Mouse (Mus musculus) forebrain, embryonic 11.5 days (tissue): ENCODE results near the gene Gstk1. TPM values are rescaled to one million over a fixed set of nuclear protein-coding genes. Genes with fewer than 3 reads are reported as not detected.

Source experiments
- ATAC-seq: fragments of 200-750 bp; cut with Nextera tagmentation; replicated peaks from 2 replicates; pipeline ENCODE4 v1.8.0; 2017; ENCODE audit warnings: moderate TSS enrichment; ENCODE audit not compliant: low FRiP score
- DNase-seq: peaks from one replicate; pipeline ENCODE4 v3.0.0-alpha.2; 2017; ENCODE audit warnings: low spot score
- H3K27ac ChIP-seq: fragments of 300-500 bp; sonication (generic); 2 replicates; pipeline ENCODE4 v1.5.1; 2014; ENCODE audit warnings: low read depth, low read length
- H3K27me3 ChIP-seq: fragments of 300-500 bp; sonication (generic); 2 replicates; pipeline ENCODE4 v1.6.1; 2014; ENCODE audit warnings: mild to moderate bottlenecking, low read length, mixed read lengths; ENCODE audit not compliant: control insufficient read depth, insufficient read depth
- H3K36me3 ChIP-seq: fragments of 300-500 bp; sonication (generic); 2 replicates; pipeline ENCODE4 v1.6.1; 2014; ENCODE audit warnings: mild to moderate bottlenecking, low read length, moderate library complexity, mixed read lengths; ENCODE audit not compliant: control insufficient read depth, insufficient read depth
- H3K4me1 ChIP-seq: fragments of 300-500 bp; sonication (generic); replicated peaks from 2 replicates; pipeline ENCODE4 v1.6.1; 2014; ENCODE audit warnings: low read length, mixed read lengths; ENCODE audit not compliant: control insufficient read depth, insufficient read depth
- H3K4me2 ChIP-seq: fragments of 300-500 bp; sonication (generic); 2 replicates; pipeline ENCODE4 v1.6.1; 2014; ENCODE audit warnings: low read depth, mild to moderate bottlenecking, low read length, moderate library complexity, mixed read lengths; ENCODE audit not compliant: severe bottlenecking
- H3K4me3 ChIP-seq: fragments of 300-500 bp; sonication (generic); 2 replicates; pipeline ENCODE4 v1.5.1; 2014; ENCODE audit warnings: low read depth, low read length
- H3K9ac ChIP-seq: fragments of 300-500 bp; sonication (generic); 2 replicates; pipeline ENCODE4 v1.6.1; 2014; ENCODE audit warnings: low read length
- H3K9me3 ChIP-seq: fragments of 300-500 bp; sonication (generic); 2 replicates; pipeline ENCODE4 v1.6.1; 2016; ENCODE audit warnings: low read length, mixed read lengths; ENCODE audit not compliant: control insufficient read depth
- WGBS: fragments of 180-500 bp; shearing (Covaris S2); extraction: QIAGEN DNeasy Blood & Tissue Kit; methylation state at CpG from one replicate; pipeline ENCODE4 v1.1.7; 2014; 5-methylcytosine and 5-hydroxymethylcytosine counted together
- polyA plus RNA-seq: library from polyadenylated mRNA; unstranded; fragments of >200 nt; fragmentation: Nextera tagmentation; extraction: Ambion mirVana; gene quantifications from 2 replicates; pipeline ENCODE4 v1.2.1, GENCODE M21; 2014

The Gstk1 gene
- polyA plus RNA-seq, 1 experiment from 2014 or later, result 15.2 TPM

GRCm38 (mm10) chr6:42287562-42287961, 41.8 kb downstream of the Gstk1 start:
- Histone ChIP-seq H3K4me1 (no peaks in the 10 kb centered on the region), H3K4me2 (no peak overlapping the region), H3K4me3 (no peak overlapping the region), H3K36me3 (peaks cover 2% of the 10 kb centered on the region; the same call in 1 of the 2 replicates), H3K9me3 (no peaks in the 10 kb centered on the region), H3K9ac (no peak overlapping the region), H3K27ac (no peak overlapping the region), H3K27me3 (no peaks in the 10 kb centered on the region)
- DNase-seq, result no peak
- ATAC-seq, result no peak

DNA sequence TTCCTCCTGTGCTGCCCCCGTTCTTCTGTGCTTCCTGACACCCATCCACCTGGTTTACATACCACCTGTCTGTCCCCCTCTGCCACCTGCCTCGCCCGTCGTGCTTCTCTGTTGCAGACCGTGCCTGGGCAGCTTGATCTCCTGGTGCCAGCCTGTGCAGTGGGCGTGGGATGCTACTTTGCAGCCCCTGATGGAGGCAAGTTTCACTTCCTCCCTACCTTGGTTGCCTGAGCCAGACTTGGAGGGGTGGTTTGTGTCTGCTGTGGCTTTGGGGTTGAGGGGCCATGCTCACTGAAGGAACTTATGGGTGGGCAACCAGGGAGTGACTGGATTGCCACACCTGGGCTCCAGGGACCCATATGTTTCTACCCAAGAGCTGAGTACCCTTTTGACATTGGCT, 47.6 kb downstream of the Gstk1 start:
- Histone ChIP-seq H3K4me3 (no peak overlapping the region), H3K27ac (no peak overlapping the region), H3K36me3 (no peaks in the 10 kb centered on the region; the same call in 1 of the 2 replicates), H3K27me3 (no peaks in the 10 kb centered on the region), H3K4me2 (no peak overlapping the region), H3K9ac (no peak overlapping the region), H3K4me1 (no peaks in the 10 kb centered on the region), H3K9me3 (no peaks in the 10 kb centered on the region)
- 96% methylated on average over 6 of the region's 6 CpGs for WGBS
- no peak for ATAC-seq
- no peak for DNase-seq

DNA sequence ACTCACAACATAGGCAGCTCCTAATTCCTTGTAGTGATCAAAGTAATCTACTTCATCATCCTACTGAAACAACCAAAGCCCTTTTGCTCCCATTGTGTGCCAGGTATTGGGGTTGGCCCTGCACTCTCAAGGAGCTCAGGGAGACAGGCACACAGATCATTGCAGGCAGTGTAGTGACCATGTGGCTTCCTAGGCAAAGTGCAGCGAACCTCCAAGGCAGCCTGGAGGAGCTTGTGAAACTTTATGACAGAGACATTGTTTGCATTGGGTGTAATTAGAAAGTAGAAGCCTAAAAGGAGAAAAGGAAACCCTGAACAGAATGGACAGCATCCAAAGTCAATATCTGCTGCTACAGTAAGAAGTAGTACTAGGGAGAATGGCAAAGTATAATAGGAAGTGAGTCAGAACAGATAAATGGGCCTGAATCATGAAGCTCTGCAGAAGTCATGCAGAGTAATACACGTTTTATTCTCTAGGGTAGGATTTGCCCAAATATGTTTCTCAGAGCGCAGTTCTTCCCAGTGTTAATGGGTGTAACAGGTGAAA, 49.9 kb downstream of the Gstk1 start:
- Histone ChIP-seq H3K4me1 (no peaks in the 10 kb centered on the region), H3K4me2 (no peak overlapping the region), H3K36me3 (no peaks in the 10 kb centered on the region; the same call in 1 of the 2 replicates), H3K27ac (no peak overlapping the region), H3K4me3 (no peak overlapping the region), H3K27me3 (no peaks in the 10 kb centered on the region), H3K9ac (no peak overlapping the region), H3K9me3 (no peaks in the 10 kb centered on the region)
- 82% methylated on average over 3 of the region's 3 CpGs for WGBS
- DNase-seq (no peak), ATAC-seq (no peak)

GRCm38 (mm10) chr6:42299362-42299761, 53.6 kb downstream of the Gstk1 start:
- no peaks in the 10 kb centered on the region; the same call in 1 of the 2 replicates for H3K36me3 ChIP-seq
- 94% methylated on average over 5 of the region's 5 CpGs for WGBS
- ATAC-seq, result no peak

More at GRCm38 (mm10) chr6:42299362-42299761, 53.6 kb downstream of the Gstk1 start:
- H3K9me3 ChIP-seq, result no peaks in the 10 kb centered on the region
- H3K4me2 ChIP-seq, result no peak overlapping the region
- no peak for DNase-seq
- H3K27me3 ChIP-seq, result no peaks in the 10 kb centered on the region
- no peak overlapping the region for H3K4me3 ChIP-seq
- H3K9ac ChIP-seq, result no peak overlapping the region
- H3K4me1 ChIP-seq, result no peaks in the 10 kb centered on the region
- H3K27ac ChIP-seq, result no peak overlapping the region

Other genes with a start within 250 kb of the Gstk1 start
- not detected in 2 replicates for gene Sva, start 207.5 kb upstream of the Gstk1 start, polyA plus RNA-seq
- not detected in 2 replicates for gene Tas2r139, start 105.0 kb upstream of the Gstk1 start, polyA plus RNA-seq
- not detected in 2 replicates for gene Tas2r144, start 30.6 kb upstream of the Gstk1 start, polyA plus RNA-seq
- 0.55 TPM in 1 of 2 replicates, not detected in the other for gene Tmem139, start 16.0 kb downstream of the Gstk1 start, polyA plus RNA-seq
- gene Casp2, start 19.1 kb downstream of the Gstk1 start, polyA plus RNA-seq, result 75.6 and 77.5 TPM in 2 replicates
- 1.4 and 2.0 TPM in 2 replicates for gene Clcn1, start 40.8 kb downstream of the Gstk1 start, polyA plus RNA-seq
- 2.8 and 3.0 TPM in 2 replicates for gene Fam131b, start 78.7 kb downstream of the Gstk1 start, polyA plus RNA-seq
- gene Zyx, start 103.7 kb downstream of the Gstk1 start, polyA plus RNA-seq, result 86.1 and 90.0 TPM in 2 replicates
- 0.24 and 0.27 TPM in 2 replicates for gene Epha1, start 127.3 kb downstream of the Gstk1 start, polyA plus RNA-seq
- not detected in 2 replicates for gene Tas2r143, start 154.3 kb downstream of the Gstk1 start, polyA plus RNA-seq
- not detected in 2 replicates for gene Tas2r135, start 159.5 kb downstream of the Gstk1 start, polyA plus RNA-seq
- gene Tas2r126, start 188.6 kb downstream of the Gstk1 start, polyA plus RNA-seq, result not detected in 2 replicates
- not detected in 2 replicates for gene Olfr458, start 219.3 kb downstream of the Gstk1 start, polyA plus RNA-seq
- not detected in 2 replicates for gene Olfr457, start 230.4 kb downstream of the Gstk1 start, polyA plus RNA-seq
- gene Olfr456, start 241.3 kb downstream of the Gstk1 start, polyA plus RNA-seq, result not detected in 2 replicates